In the genomic region with DNA sequence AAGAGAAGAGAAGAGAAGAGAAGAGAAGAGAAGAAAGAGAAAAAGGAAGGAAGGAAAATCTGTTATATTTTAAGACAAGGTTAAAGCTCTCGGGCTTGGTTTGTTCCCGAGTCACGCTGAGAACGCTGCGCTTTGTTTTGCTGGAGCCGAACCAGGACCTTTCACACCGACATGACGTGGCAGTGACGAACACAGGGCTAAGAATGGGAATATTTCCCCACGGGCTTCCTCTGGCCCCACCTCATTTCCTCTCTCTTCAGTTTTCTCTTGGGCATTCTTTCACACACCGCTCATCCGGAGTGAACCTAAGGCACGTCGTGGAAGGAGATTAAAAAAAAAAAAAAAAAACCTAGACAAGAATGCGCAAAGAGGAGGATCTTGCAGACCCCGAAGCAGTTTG, we compare ENCODE assay signal across 7 mouse cellular contexts. TPM values are rescaled to one million over a fixed set of nuclear protein-coding genes. Genes with fewer than 3 reads are reported as not detected.
DNase-seq lines count a peak whose midpoint lies in the region; ATAC-seq lines count a peak whose summit lies in the region.

No protein-coding gene starts in this region.

- H3K4me1 ChIP-seq in heart, embryonic 15.5 days (replicated peaks): no peaks in the 10 kb centered on the region
- H3K4me1 ChIP-seq in liver, embryonic 12.5 days: peaks cover 12% of the 10 kb centered on the region

- H3K36me3 ChIP-seq in heart, embryonic 15.5 days: no peaks in the 10 kb centered on the region
- H3K36me3 ChIP-seq in liver, embryonic 12.5 days: no peaks in the 10 kb centered on the region

- H3K9ac ChIP-seq in heart, embryonic 15.5 days: no peak overlapping the region
- H3K9ac ChIP-seq in liver, embryonic 12.5 days: no peak overlapping the region

- H3K4me3 ChIP-seq in heart, embryonic 15.5 days: peak overlapping the region; percentile 15
- H3K4me3 ChIP-seq in liver, embryonic 12.5 days: no peak overlapping the region

- H3K27ac ChIP-seq in heart, embryonic 15.5 days: peak overlapping the region; percentile 54
- no peak overlapping the region for H3K27ac ChIP-seq in liver, embryonic 12.5 days

- no peaks in the 10 kb centered on the region for H3K27me3 ChIP-seq in heart, embryonic 15.5 days
- no peaks in the 10 kb centered on the region for H3K27me3 ChIP-seq in liver, embryonic 12.5 days (replicated peaks)

- H3K9me3 ChIP-seq in heart, embryonic 15.5 days (replicated peaks): no peaks in the 10 kb centered on the region
- H3K9me3 ChIP-seq in liver, embryonic 12.5 days (replicated peaks): no peaks in the 10 kb centered on the region

- peak overlapping the region; percentile 30 for H3K4me2 ChIP-seq in heart, embryonic 15.5 days
- 0 out of 2 replicates have a peak overlapping the region, but pooled peaks have one; percentile 14 for H3K4me2 ChIP-seq in liver, embryonic 12.5 days

- WGBS in heart, embryonic 15.5 days: 46% methylated on average over 16 of the region's 16 CpGs
- 44% methylated on average over 16 of the region's 16 CpGs for WGBS in liver, embryonic 12.5 days (ENCODE audit: insufficient replicate concordance)

- DNase-seq in ovary, postnatal 14 days (ENCODE audit: low spot score): peak; percentile 2
- no peak for DNase-seq in ovary, postnatal 36 days (ENCODE audit: low spot score)
- DNase-seq in natural killer cell, adult 2 months (ENCODE audit: low spot score in 2 of 2): no peak
- no peak for DNase-seq in spleen, postnatal 10 days (ENCODE audit: low spot score in 2 of 2)
- DNase-seq in cerebellum, postnatal 10 days: no peak

- peak; percentile 60 for ATAC-seq in heart, embryonic 15.5 days (replicated peaks; ENCODE audit: insufficient number of reproducible peaks, insufficient read depth, low FRiP score, low read depth)
- ATAC-seq in liver, embryonic 12.5 days: no peak

RNA-seq across cellular contexts. Expression of a gene that starts 28.7 kb away (rescaled TPM):
- polyA plus RNA-seq in heart, embryonic 15.5 days (2015; fragmentation: Nextera tagmentation; extraction: Ambion mirVana): 70.4 and 73.8 TPM in 2 replicates
- polyA plus RNA-seq in liver, embryonic 12.5 days (2016; fragmentation: Nextera tagmentation; extraction: Ambion mirVana): 14.4 and 15.3 TPM in 2 replicates
